Mouse (Mus musculus): Measurements from ENCODE around the gene Gm27029. TPM values are rescaled to one million over a fixed set of nuclear protein-coding genes. Genes with fewer than 3 reads are reported as not detected.

The Gm27029 gene
- 0.63 to 1.1 TPM (median 0.92 TPM) in 4 replicates for total RNA-seq (2023)

GRCm38 (mm10) chr11:101424105-101424851, at the start of gene Gm27029:
Gm27029 (minus strand) TSS chr11:101424796.

GRCm38 (mm10) chr11:101465869-101466551, 41.4 kb upstream of the Gm27029 start, which contains the start of gene Vat1:
Vat1 (minus strand) TSS chr11:101466230.

GRCm38 (mm10) chr11:101464211-101465100, 39.9 kb upstream of the Gm27029 start, which contains the start of gene Rnd2:
Rnd2 (plus strand) TSS chr11:101464999.

GRCm38 (mm10) chr11:101448274-101448746, 23.7 kb upstream of the Gm27029 start, which contains the start of gene Ifi35:
Ifi35 (plus strand) TSS chr11:101448407.

GRCm38 (mm10) chr11:101442127-101442693, 17.6 kb upstream of the Gm27029 start, which contains the start of gene Rpl27:
Rpl27 (plus strand) TSS chr11:101442298.

GRCm38 (mm10) chr11:101424925-101425813, 573 bp upstream of the Gm27029 start, which contains the start of the genes Rundc1 and Ptges3l:
Rundc1 (plus strand) TSS chr11:101425085.
Ptges3l (minus strand) TSS chr11:101425333.

GRCm38 (mm10) chr11:101417101-101417855, 7.3 kb downstream of the Gm27029 start, which contains the start of gene Aarsd1:
Aarsd1 (minus strand) TSS chr11:101417615.

GRCm38 (mm10) chr11:101367326-101367935, 57.2 kb downstream of the Gm27029 start, which contains the start of gene G6pc:
G6pc (plus strand) TSS chr11:101367561.

Other genes with a start within 250 kb of the Gm27029 start
- gene Ccr10, start 249.4 kb downstream of the Gm27029 start, total RNA-seq (2023): not detected in 4 replicates
- gene Ezh1, start 198.3 kb downstream of the Gm27029 start, total RNA-seq (2023): 78.1 to 86.6 TPM (median 84.3 TPM) in 4 replicates
- gene Ramp2, start 178.8 kb downstream of the Gm27029 start, total RNA-seq (2023): not detected in 4 replicates
- 74.7 to 90.7 TPM (median 77.1 TPM) in 4 replicates for gene Vps25, start 171.1 kb downstream of the Gm27029 start, total RNA-seq (2023)
- gene Wnk4, start 164.2 kb downstream of the Gm27029 start, total RNA-seq (2023): 0.30 to 1.1 TPM (median 0.57 TPM) in 4 replicates
- gene Cntd1, start 145.8 kb downstream of the Gm27029 start, total RNA-seq (2023): 0.22 to 0.77 TPM (median 0.35 TPM) in 4 replicates
- 27.6 to 31.2 TPM (median 28.7 TPM) in 4 replicates for gene Coa3, start 145.7 kb downstream of the Gm27029 start, total RNA-seq (2023)
- gene Becn1, start 122.5 kb downstream of the Gm27029 start, total RNA-seq (2023): 181 to 201 TPM (median 186 TPM) in 4 replicates
- gene Psme3, start 108.6 kb downstream of the Gm27029 start, total RNA-seq (2023): 136 to 141 TPM (median 140 TPM) in 4 replicates
- 13.9 to 14.7 TPM (median 14.2 TPM) in 4 replicates for gene Aoc2, start 99.7 kb downstream of the Gm27029 start, total RNA-seq (2023)
- 0.28 to 0.64 TPM (median 0.60 TPM) in 4 replicates for gene Aoc3, start 94.2 kb downstream of the Gm27029 start, total RNA-seq (2023)
- gene G6pc, start 57.2 kb downstream of the Gm27029 start, total RNA-seq (2023): not detected in 4 replicates
- 21.0 to 29.1 TPM (median 23.2 TPM) in 4 replicates for gene Aarsd1, start 7.2 kb downstream of the Gm27029 start, total RNA-seq (2023)
- 19.6 to 22.2 TPM (median 21.1 TPM) in 4 replicates for gene Rundc1, start 289 bp upstream of the Gm27029 start, total RNA-seq (2023)
- 1.7 to 3.6 TPM (median 1.8 TPM) in 4 replicates for gene Ptges3l, start 537 bp upstream of the Gm27029 start, total RNA-seq (2023)
- 121 to 138 TPM (median 128 TPM) in 4 replicates for gene Rpl27, start 17.5 kb upstream of the Gm27029 start, total RNA-seq (2023)
- 63.3 to 70.8 TPM (median 65.7 TPM) in 4 replicates for gene Ifi35, start 23.6 kb upstream of the Gm27029 start, total RNA-seq (2023)
- 0.53 to 0.75 TPM (median 0.63 TPM) in 4 replicates for gene Rnd2, start 40.2 kb upstream of the Gm27029 start, total RNA-seq (2023)
- 15.8 to 19.6 TPM (median 17.8 TPM) in 4 replicates for gene Vat1, start 41.4 kb upstream of the Gm27029 start, total RNA-seq (2023)
- gene Brca1, start 127.2 kb upstream of the Gm27029 start, total RNA-seq (2023): 7.2 to 8.9 TPM (median 8.0 TPM) in 4 replicates
- gene Nbr1, start 127.4 kb upstream of the Gm27029 start, total RNA-seq (2023): 130 to 160 TPM (median 142 TPM) in 4 replicates
- 5.5 to 7.0 TPM (median 6.3 TPM) in 4 replicates for gene Tmem106a, start 157.4 kb upstream of the Gm27029 start, total RNA-seq (2023)
- not detected in 4 replicates for gene Gm11634, start 174.5 kb upstream of the Gm27029 start, total RNA-seq (2023)
- 39.2 to 47.8 TPM (median 45.5 TPM) in 4 replicates for gene Rdm1, start 202.4 kb upstream of the Gm27029 start, total RNA-seq (2023)
- gene Arl4d, start 240.7 kb upstream of the Gm27029 start, total RNA-seq (2023): 1.1 to 2.3 TPM (median 2.1 TPM) in 4 replicates